Mouse (Mus musculus) CH12.LX (cell line): Measurements from ENCODE around the gene Sik3.

Experiments
- GABPA ChIP-seq: IDR thresholded peaks from 2 replicates; pipeline ENCODE4 v1.6.1; 2012; ENCODE audit warnings: low read depth, low read length, improper control_type of control experiment, inconsistent platforms; ENCODE audit not compliant: insufficient replicate concordance
- HCFC1 ChIP-seq: IDR thresholded peaks from 2 replicates; pipeline ENCODE4 v1.6.1; 2012; ENCODE audit warnings: low read depth, mild to moderate bottlenecking, inconsistent platforms, low read length, improper control_type of control experiment
- NELFE ChIP-seq: IDR thresholded peaks from 2 replicates; pipeline ENCODE4 v1.6.1; 2011; ENCODE audit warnings: low read depth, low read length, improper control_type of control experiment
- POLR2A ChIP-seq: IDR thresholded peaks from 2 replicates; pipeline ENCODE4 v1.6.1; 2011; ENCODE audit warnings: low read depth, mild to moderate bottlenecking, improper control_type of control experiment, low read length
- TCF12 ChIP-seq: IDR thresholded peaks from 2 replicates; pipeline ENCODE4 v1.6.1; 2014; ENCODE audit warnings: low read depth, mild to moderate bottlenecking, inconsistent platforms, low read length, improper control_type of control experiment

GRCm38 (mm10) chr9:46188956-46189355 is 176.3 kb downstream of the Sik3 start:
- TF ChIP-seq GABPA, result no peak
- no peak for TF ChIP-seq POLR2A
- TF ChIP-seq TCF12, result no peak
- TF ChIP-seq HCFC1, result no peak
- no peak for TF ChIP-seq NELFE
